Mouse (Mus musculus): Measurements from ENCODE around the gene Psmb2.

The Psmb2 gene

GRCm38 (mm10) chr4:126752608-126753141 is 75.2 kb downstream of the Psmb2 start:
- DNase-seq (ENCODE audit: low spot score in 2 of 2) = no peak

DNA sequence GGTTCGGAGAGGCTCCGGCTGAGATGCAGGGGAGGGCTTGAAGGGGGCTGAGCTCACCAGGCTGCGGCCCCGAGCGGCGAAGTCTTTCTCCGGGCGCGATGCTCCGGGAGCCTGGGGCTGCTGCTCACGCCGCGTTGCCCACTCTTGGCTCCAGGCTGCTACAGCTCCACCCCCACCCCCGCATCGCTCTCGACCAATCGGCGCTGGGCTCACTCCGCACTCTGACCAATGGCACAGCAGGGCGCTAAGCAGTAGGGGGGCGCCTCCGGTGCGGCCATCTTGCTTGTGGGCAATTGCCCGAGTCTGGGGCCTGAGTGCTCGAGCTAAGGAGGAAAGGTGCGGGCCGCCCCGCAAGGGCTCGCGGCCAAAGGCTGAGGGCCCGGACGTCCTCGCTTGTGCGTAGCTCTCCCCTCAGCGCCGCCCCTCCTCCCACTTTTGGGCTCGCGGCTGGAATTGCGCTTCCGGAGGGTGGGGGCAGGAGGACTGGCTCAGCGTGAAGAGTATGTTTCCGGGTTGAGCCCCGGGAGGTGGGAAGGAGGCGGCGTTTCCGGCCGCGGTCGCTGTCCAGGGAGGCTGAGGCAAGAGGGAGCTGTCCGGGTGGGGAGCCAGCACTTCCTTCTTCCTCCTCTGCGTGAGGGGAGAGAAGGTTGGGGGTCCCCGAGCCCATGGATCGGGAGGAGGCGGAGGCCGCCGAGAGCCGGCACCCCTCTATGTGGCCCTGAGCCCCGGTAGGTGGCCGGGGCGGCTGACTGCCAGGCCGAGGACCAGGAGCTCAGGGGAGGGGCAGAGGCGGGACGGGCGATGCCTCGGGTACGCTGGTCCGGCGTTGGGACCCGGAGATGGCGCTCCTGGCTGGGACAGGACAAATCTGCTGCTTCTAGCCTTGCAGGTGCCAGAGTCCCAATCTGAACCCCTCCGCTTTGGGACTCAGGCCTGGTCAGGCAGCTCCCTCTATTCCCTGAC is 76.1 kb downstream of the Psmb2 start, which contains the start of the genes Ncdn and AU040320:
Ncdn (minus strand) TSS at position 171 of the 963 bp plus-strand sequence.
AU040320 (plus strand) TSS at position 277 of the 963 bp plus-strand sequence.
- DNase-seq (ENCODE audit: low spot score in 2 of 2) = peak; percentile 94 to 95

DNA sequence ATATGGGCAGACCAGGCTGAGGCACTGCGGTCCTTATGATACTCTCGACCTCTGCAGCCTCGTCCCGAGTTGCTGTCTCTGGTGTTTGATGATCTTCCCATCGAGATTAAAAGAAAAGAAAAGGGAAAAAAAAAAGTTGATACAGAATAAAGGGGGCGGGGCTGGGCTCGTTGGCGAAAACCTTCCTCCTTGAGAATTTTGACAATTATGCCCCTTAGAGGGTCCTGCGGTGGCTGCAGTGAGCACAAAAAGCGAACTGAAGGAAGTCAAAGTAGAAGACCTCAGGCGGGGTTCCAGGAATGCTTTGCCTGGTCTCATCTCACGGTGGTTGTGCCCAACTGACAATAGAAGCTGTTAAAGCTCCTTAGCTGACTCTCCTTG is 76.8 kb downstream of the Psmb2 start:
- DNase-seq (ENCODE audit: low spot score in 2 of 2) = no peak

- no peak for DNase-seq (ENCODE audit: low spot score in 2 of 2)
Observed at GRCm38 (mm10) chr4:126754736-126755374, 77.4 kb downstream of the Psmb2 start.

DNA sequence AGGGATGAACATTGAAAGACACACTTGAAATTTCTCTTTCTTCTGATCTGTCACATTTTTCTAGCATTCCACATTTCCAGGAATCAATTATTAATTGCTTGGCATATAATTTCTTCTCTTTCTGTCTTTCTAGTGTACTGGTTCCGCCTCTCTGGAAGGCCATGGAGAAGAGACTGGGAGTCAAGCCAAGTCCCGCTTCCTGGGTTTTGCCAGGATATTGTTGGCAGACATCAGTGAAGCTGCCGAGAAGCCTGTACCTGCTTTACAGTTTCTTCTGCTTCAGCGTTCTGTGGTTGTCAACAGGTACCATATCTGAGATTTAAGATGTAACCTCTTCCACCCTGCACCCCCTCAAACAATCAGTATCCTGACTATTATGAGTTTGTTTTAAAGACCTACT is 79.3 kb downstream of the Psmb2 start:
- DNase-seq (ENCODE audit: low spot score in 2 of 2) = no peak

DNA sequence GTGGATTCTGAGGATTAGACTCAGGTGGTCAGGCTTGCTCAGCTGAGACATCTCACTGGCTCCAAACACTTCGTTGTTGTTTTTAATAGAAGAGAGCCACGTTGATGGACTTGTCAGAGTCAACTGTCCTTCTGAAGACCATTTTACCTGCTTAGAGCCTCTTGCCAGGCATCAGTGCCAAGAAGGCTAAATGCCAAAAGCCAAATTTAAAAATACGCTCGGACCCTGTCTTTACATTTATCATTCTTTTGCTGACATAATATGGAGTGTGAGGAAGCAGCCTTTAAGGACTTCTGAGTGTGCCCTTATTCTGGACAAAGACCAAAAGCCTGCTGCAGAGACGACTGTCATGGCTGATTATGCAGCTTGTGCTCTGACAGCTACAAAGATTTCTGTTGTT is 80.9 kb downstream of the Psmb2 start:
- no peak for DNase-seq (ENCODE audit: low spot score in 2 of 2)

Measured in urinary bladder, adult 18-20 months (tissue).